Mouse (Mus musculus) heart, postnatal 0 days (tissue): ENCODE measurements at regions not wholly inside any gene's neighbourhood (a gene's known extent, or its start where the extent isn't known, plus 50 kb on each side); places are given as distances from the start of the nearest gene placed in this dataset.

ENCODE experiments used
- CTCF ChIP-seq: IDR thresholded peaks from 2 replicates; pipeline ENCODE4 v1.5.1; 2016; ENCODE audit warnings: antibody characterized with exemption, control low read depth, low read depth
- EP300 ChIP-seq: IDR thresholded peaks from 2 replicates; pipeline ENCODE4 v1.6.1; 2016; ENCODE audit warnings: antibody characterized with exemption, low read depth

DNA sequence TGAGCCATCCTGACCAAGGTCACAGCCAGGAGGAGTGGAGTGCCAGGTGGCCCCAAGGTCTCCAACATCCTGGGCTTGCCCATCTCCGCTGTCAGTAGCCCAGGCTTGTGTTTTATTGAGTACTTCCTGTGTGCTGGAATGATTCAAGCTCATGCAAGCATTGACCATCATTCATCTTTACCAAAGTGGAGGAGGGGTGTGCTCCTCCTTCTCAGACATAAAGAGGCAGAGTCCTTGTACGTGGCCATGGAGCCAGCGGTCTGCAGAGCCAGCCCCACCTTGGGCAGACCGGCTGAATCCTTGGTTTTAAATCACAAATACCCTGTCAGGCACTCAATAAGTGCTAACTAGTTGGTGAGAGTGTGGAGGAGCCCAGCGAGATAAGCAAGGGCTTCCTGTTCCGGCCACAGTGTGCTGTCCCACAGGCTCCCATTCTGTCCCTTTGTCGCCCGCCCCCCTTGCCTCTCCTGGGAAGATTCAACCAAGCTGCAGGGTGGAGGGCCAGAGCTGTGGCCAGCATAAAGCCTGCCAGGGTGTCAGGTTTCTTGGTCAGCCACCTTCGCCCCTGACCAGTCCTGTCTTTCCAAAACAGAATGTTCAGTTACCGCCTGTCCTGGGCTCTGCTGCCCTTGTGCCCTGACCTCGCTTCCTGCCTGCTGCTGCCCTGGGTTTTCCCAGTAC, 80.5 kb upstream of the Ptpn1 start:
- no peak for TF ChIP-seq CTCF
- 0 out of 2 replicates have a peak, but pooled peaks have one; percentile 14 for TF ChIP-seq EP300
